Mouse (Mus musculus): ENCODE measurements around the gene Syt2. TPM values are rescaled to one million over a fixed set of nuclear protein-coding genes. Genes with fewer than 3 reads are reported as not detected.

Gene Syt2
- total RNA-seq, 1 experiment from 2014 or later: 0.59 TPM

- DNase-seq: no peak
Observed at GRCm38 (mm10) chr1:134650816-134651215, 4.3 kb downstream of the Syt2 start.

- DNase-seq: no peak
Observed at GRCm38 (mm10) chr1:134651268-134651850, 4.9 kb downstream of the Syt2 start.

- DNase-seq: peak; percentile 53
Observed at GRCm38 (mm10) chr1:134651851-134652398, 5.4 kb downstream of the Syt2 start.

GRCm38 (mm10) chr1:134653603-134654257 lies 7.3 kb downstream of the Syt2 start:
- DNase-seq: no peak

GRCm38 (mm10) chr1:134658841-134659240 lies 12.4 kb downstream of the Syt2 start:
- no peak for DNase-seq

- no peak for DNase-seq
Observed at GRCm38 (mm10) chr1:134660163-134660562, 13.7 kb downstream of the Syt2 start.

GRCm38 (mm10) chr1:134671234-134672070 lies 25.0 kb downstream of the Syt2 start:
- no peak for DNase-seq

GRCm38 (mm10) chr1:134674312-134674711 lies 27.8 kb downstream of the Syt2 start:
- DNase-seq: peak; percentile 45

GRCm38 (mm10) chr1:134679445-134679844 lies 33.0 kb downstream of the Syt2 start:
- no peak for DNase-seq

GRCm38 (mm10) chr1:134680617-134681016 lies 34.1 kb downstream of the Syt2 start:
- no peak for DNase-seq

GRCm38 (mm10) chr1:134682460-134682859 lies 36.0 kb downstream of the Syt2 start:
- no peak for DNase-seq

- peak; percentile 20 for DNase-seq
Observed at GRCm38 (mm10) chr1:134686834-134687421, 40.5 kb downstream of the Syt2 start.

- no peak for DNase-seq
Observed at GRCm38 (mm10) chr1:134696302-134696701, 49.8 kb downstream of the Syt2 start.

GRCm38 (mm10) chr1:134697073-134697472 lies 50.6 kb downstream of the Syt2 start:
- DNase-seq: no peak

- DNase-seq: no peak
Observed at GRCm38 (mm10) chr1:134697522-134698250, 51.2 kb downstream of the Syt2 start.

GRCm38 (mm10) chr1:134698486-134698885 lies 52.0 kb downstream of the Syt2 start:
- DNase-seq: no peak

GRCm38 (mm10) chr1:134699390-134699789 lies 52.9 kb downstream of the Syt2 start:
- no peak for DNase-seq

- DNase-seq: no peak
Observed at GRCm38 (mm10) chr1:134700151-134700550, 53.7 kb downstream of the Syt2 start.

GRCm38 (mm10) chr1:134700634-134701033 lies 54.2 kb downstream of the Syt2 start:
- DNase-seq: no peak

- DNase-seq: no peak
Observed at GRCm38 (mm10) chr1:134701191-134701590, 54.7 kb downstream of the Syt2 start.

GRCm38 (mm10) chr1:134703232-134703631 lies 56.8 kb downstream of the Syt2 start:
- no peak for DNase-seq

Data from adrenal gland, postnatal 14 days (tissue).